Mouse (Mus musculus): ENCODE results near the gene Klhdc10. TPM values are rescaled to one million over a fixed set of nuclear protein-coding genes. Genes with fewer than 3 reads are reported as not detected.

Klhdc10 gene
- total RNA-seq, 1 experiment from 2014 or later = 19.7 TPM

DNA sequence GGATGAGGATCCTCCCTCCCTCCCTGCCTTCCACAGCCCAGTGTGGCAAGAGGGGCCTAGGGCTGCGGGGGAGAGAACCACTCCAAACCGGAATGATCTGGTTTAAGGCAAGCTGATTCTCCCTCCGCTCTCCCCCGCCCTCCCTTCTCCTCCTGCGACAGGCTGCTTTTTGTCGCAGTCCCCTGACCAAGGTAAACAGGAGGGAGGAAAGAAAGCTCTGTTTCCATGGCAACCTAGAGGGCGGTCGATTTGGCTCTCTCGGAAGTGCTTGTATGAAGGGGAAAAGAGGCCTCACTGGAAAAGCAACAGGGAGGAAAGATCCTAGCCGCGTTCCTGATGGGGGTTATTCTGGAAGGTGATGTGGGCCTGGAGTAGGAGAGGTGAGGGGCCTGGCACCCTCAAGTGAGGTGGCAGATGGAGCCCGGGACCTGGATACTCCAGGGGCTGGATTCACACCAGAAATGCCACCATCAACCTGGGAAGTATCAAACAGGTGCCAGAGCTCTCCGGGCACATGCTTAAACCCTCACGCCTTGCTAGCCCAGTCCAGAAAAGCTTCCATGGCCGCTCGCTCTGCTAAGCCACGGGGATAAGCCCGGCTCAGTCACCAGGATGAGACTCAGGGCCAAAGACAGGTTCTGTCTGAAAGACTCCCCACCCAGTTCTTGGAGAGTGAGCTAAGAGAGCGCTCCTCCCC is 59.2 kb downstream of the Klhdc10 start:
- ATAC-seq (replicated peaks; ENCODE audit: insufficient number of reproducible peaks, low FRiP score, low TSS enrichment, poor library complexity, severe bottlenecking) = no peak

DNA sequence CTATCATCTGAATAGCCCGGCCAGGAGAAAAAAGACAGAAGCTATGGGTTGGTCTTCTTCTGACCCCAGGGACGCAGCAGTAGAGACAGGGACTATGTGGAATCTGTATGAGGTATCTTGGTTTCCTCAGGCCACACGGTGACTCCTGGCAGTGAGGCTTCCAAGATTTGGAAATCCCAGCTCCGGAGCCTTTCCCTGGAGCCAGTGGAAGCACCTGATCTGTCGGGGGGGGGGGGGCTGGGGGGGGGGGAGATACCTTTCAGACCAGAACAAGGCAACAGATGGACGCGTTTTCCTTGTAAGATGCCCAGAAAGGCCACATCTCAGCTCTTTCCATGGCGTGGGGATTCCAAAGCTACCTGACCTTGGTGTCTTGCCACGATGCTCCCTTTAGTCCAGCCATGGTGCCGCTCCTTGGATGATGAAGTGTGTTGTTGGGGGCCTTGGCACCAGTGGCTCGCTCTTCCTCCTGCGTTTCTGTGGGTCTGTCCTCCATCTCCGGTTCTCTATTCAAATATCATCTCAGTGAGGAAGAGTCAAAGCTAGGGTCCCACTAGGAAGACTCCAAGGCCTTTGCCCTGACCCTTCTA is 60.2 kb downstream of the Klhdc10 start:
- ATAC-seq (replicated peaks; ENCODE audit: insufficient number of reproducible peaks, low FRiP score, low TSS enrichment, poor library complexity, severe bottlenecking) = no peak

- no peak for ATAC-seq (replicated peaks; ENCODE audit: insufficient number of reproducible peaks, low FRiP score, low TSS enrichment, poor library complexity, severe bottlenecking)
Measured at GRCm38 (mm10) chr6:30462822-30463221, 61.2 kb downstream of the Klhdc10 start.

GRCm38 (mm10) chr6:30465586-30465985 is 63.9 kb downstream of the Klhdc10 start:
- ATAC-seq (replicated peaks; ENCODE audit: insufficient number of reproducible peaks, low FRiP score, low TSS enrichment, poor library complexity, severe bottlenecking) = no peak

DNA sequence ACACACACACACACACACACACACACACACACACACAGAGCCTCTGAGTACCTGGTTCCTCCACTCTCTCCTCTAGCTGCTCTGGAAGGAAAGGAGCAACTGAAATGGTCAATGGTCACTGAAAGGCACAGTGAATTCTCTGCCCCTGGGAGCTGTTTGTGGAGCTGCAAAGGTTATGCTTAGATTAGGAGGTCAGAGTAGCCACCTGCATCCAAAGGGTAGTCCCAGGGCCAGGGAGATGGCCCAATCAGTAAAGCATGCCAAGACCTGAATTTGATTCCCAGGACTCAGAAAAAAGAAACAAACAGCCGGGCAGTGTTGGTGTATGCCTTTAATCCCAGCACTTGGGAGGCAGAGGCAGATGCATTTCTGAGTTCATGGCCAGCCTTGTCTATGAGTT is 66.4 kb downstream of the Klhdc10 start:
- ATAC-seq (replicated peaks; ENCODE audit: insufficient number of reproducible peaks, low FRiP score, low TSS enrichment, poor library complexity, severe bottlenecking) = no peak

- no peak for ATAC-seq (replicated peaks; ENCODE audit: insufficient number of reproducible peaks, low FRiP score, low TSS enrichment, poor library complexity, severe bottlenecking)
Measured at GRCm38 (mm10) chr6:30468684-30469083, 67.0 kb downstream of the Klhdc10 start.

- ATAC-seq (replicated peaks; ENCODE audit: insufficient number of reproducible peaks, low FRiP score, low TSS enrichment, poor library complexity, severe bottlenecking) = no peak
Measured at GRCm38 (mm10) chr6:30469370-30469769, 67.7 kb downstream of the Klhdc10 start.

DNA sequence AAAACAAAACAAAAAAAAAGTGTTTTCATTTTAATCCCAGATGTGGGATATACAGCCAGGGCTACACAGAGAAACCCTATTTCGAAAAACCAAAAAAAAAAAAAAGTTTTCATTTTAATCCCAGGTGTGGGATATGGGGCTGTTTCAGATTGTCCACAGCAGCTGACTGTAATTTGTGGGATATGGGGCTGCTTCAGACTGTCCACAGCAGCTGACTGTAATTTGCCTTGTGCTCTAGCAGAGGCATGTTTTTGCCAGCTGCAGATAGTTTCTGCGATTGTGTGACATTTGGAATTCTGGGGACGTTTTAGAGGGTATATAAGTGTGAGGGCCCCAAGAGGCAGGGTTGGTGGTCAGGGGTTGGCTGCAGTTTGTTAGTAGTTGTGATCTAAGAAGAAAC is 70.0 kb downstream of the Klhdc10 start:
- ATAC-seq (replicated peaks; ENCODE audit: insufficient number of reproducible peaks, low FRiP score, low TSS enrichment, poor library complexity, severe bottlenecking) = no peak

DNA sequence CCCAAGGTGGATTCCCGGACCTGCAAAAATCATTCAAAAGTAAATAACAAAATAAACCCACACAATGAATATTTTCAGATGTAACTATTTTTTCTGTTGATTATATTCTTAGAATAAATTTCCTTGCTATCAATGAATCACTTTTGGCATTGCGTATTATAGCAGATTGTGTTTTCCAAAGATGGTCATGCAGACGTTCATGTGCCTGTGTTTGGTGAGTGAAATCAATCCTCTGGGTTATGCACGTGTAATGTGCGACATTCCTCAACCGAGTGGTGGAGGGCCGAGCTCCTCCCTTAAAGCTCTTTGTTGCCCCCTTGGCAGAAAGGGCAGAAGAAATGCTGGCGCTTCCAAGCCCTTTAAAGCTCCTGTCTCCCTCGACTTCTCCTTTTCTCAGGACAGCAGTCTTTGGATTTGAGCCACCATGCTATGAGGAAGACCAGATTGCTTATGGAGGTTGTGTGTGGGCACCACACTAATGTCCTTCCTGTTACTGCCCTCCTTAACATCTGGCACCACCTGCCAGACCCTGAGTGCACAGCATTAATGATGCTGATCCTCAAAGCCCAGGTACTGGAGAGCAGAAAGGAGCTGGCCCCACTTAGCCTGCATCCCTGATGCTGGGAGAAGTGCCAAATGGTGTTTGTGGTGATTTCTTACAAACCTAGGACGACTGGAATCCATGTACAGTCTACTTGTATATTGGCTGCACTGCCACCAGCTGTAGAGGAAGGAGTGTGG is 74.5 kb downstream of the Klhdc10 start:
- no peak for ATAC-seq (replicated peaks; ENCODE audit: insufficient number of reproducible peaks, low FRiP score, low TSS enrichment, poor library complexity, severe bottlenecking)

DNA sequence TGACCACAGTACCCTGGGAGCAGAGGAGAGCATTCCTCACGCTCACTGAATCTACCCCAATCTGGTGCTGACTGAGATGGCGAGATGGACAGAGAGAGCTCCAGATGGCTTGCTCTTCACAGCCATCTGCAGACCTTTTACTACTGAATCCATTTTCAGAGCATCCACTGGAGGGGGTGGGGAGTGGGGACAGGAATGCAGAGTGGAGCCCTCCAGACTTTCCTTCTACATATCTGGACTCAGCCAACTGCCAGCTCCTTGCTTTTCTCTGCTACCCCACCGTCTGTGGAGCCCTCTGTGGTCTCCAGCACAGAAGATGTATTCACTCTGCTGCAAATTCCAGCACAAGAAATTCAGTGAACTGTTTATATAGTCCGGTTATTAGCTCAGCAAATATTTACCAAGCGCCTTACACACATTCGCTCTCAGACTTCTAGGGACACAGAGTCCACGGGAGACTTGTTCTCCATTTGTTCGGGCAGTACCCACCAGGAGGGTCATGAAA is 75.6 kb downstream of the Klhdc10 start:
- no peak for ATAC-seq (replicated peaks; ENCODE audit: insufficient number of reproducible peaks, low FRiP score, low TSS enrichment, poor library complexity, severe bottlenecking)

GRCm38 (mm10) chr6:30477784-30478183 is 76.1 kb downstream of the Klhdc10 start:
- no peak for ATAC-seq (replicated peaks; ENCODE audit: insufficient number of reproducible peaks, low FRiP score, low TSS enrichment, poor library complexity, severe bottlenecking)

DNA sequence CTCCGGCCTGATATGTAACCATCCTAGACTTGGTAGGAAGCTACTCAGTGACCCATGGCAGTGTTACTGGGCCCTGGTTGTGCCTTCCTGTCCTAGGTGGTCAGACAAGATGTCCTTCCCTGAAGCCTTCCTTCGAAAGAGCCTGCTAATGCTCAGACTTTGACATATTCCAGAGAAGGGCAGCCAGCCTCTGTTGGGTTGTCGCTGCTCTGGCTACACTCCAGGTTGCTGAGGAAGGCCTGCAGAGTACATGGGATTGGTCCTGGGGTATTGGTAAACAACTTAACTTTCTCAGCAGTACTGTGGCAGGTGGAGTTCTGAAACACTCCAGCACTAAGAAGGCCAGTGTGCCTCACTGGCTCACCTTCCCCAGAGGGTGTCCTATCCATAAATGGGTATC is 77.8 kb downstream of the Klhdc10 start:
- no peak for ATAC-seq (replicated peaks; ENCODE audit: insufficient number of reproducible peaks, low FRiP score, low TSS enrichment, poor library complexity, severe bottlenecking)

DNA sequence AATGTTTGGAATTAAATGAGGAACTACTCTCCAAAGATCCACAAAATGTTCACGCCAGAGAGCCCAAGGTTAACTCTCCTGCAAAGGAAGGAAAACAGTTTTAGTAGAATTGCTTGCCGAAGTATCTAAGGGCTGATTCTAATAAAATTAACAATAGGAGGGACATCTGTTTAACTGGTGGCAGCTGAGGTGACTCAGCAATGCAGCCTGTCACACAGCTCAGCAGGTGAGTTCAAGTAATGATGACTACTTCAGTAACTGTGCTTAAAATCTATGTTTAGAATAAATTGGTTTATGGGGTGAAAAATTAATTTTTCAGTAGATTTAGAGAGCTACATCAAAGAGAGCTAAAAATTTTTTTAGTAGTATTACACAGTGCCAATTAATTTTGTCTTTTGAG is 81.2 kb downstream of the Klhdc10 start:
- no peak for ATAC-seq (replicated peaks; ENCODE audit: insufficient number of reproducible peaks, low FRiP score, low TSS enrichment, poor library complexity, severe bottlenecking)

DNA sequence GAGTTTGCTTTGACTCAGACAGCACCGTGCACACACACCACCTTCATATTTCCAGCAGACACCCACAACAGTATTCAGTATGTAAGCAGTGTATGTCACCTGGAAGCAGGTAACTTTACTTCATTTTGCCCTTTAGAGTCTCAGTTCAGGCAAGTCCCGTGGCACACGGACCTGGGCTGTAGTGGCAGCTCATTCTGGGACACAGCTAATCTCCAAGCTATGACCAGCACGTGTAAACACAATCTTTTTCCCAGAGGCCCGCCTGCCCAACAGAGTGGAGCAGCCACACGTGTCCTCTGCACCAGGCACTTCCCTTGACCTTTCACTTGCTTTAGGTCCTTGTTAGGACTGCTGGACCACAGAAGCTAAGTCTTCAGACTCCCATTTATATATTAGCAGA is 84.8 kb downstream of the Klhdc10 start:
- no peak for ATAC-seq (replicated peaks; ENCODE audit: insufficient number of reproducible peaks, low FRiP score, low TSS enrichment, poor library complexity, severe bottlenecking)

- no peak for ATAC-seq (replicated peaks; ENCODE audit: insufficient number of reproducible peaks, low FRiP score, low TSS enrichment, poor library complexity, severe bottlenecking)
Measured at GRCm38 (mm10) chr6:30499049-30499448, 97.4 kb downstream of the Klhdc10 start.

Other genes starting within 250 kb of the Klhdc10 start
- 61.3 to 87.8 TPM (median 69.4 TPM) in 3 replicates for gene Ube2h, start 97.3 kb upstream of the Klhdc10 start, total RNA-seq (2017)
- gene Zc3hc1, start 10.8 kb upstream of the Klhdc10 start, total RNA-seq (2017) = 19.6 to 33.1 TPM (median 20.4 TPM) in 3 replicates
- 17.6 to 26.6 TPM (median 17.8 TPM) in 3 replicates for gene Tmem209, start 107.9 kb downstream of the Klhdc10 start, total RNA-seq (2017)
- not detected in 3 replicates for gene Ssmem1, start 108.0 kb downstream of the Klhdc10 start, total RNA-seq (2017)
- not detected in 3 replicates for gene Cpa2, start 139.7 kb downstream of the Klhdc10 start, total RNA-seq (2017)
- gene Cpa4, start 166.5 kb downstream of the Klhdc10 start, total RNA-seq (2017) = not detected in 3 replicates
- not detected in 3 replicates for gene Cpa5, start 209.1 kb downstream of the Klhdc10 start, total RNA-seq (2017)
- gene Cpa1, start 237.3 kb downstream of the Klhdc10 start, total RNA-seq (2017) = not detected in 3 replicates

Data from monocyte, adult 5-6 weeks (primary cell).